Mouse (Mus musculus) kidney, adult 9 months (tissue): Measurements from ENCODE around the gene Sv2a.
A peak's percentile ranks its signal among the peaks of the same experiment; 100 is the strongest.
"Not testable (repeated sequence)": the region's sequence is repeated elsewhere in the genome, so short reads cannot be mapped to it uniquely, and the experiment has no call there.

Source experiments
- DNase-seq: peaks from one replicate; pipeline ENCODE4 v3.0.0; 2022

Gene Sv2a

DNA sequence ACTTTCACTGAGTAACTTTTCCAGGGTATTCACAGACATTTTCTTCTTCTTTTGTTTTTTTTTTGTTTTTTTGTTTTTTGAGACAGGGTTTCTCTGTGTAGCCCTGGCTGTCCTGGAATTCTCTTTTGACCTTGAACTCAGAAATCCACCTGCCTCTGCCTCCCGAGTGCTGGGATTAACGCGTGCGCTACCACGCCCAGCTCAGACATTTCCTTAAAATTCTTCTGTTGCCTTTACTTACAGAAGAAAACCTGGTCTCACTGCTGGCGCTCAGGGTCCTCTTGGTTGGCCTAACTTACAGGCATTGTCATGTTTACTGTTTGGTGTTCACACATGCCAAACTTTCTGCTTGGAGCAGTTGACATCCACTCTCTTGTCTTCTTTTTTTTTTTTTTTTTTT lies 5.7 kb upstream of the Sv2a start:
- DNase-seq: no peak

DNA sequence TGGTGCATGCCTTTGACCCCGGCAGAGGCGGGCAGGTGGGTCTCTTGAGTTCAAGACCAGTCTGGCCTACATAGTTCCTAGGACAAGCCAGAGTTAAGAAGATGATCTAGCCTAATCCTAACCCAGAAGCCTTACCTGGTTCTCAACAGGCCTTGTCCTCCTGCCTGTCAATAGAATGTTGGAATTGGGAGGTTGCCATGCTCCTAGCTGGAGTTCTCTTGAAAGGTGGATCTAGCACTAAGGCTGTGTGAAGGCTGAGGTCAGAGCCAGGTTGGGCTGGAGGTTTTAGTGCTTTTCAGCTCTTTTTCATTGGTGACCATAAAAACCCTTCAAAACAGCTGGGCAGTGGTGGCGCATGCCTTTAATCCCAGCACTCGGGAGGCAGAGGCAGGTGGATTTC lies 2.5 kb upstream of the Sv2a start:
- DNase-seq: no peak

DNA sequence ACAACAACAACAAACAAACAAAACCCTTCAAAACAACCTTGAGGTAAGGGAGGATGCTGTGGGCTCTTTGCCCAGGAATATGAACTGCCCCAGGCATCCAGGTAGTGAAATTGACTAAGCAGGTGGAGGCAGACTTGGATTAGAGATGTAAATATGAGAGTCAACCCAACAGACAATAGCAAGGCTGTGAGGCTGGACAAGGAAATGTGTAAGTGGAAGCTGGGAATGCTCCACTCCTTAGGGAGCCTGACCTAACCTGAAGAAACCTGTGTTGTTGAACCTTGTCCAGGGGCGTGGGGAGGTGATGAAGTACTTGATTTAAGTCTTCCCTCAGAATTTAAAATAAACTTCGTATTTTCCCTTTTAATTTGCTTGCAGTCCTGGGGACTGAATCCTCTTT lies 2.0 kb upstream of the Sv2a start:
- no peak for DNase-seq

DNA sequence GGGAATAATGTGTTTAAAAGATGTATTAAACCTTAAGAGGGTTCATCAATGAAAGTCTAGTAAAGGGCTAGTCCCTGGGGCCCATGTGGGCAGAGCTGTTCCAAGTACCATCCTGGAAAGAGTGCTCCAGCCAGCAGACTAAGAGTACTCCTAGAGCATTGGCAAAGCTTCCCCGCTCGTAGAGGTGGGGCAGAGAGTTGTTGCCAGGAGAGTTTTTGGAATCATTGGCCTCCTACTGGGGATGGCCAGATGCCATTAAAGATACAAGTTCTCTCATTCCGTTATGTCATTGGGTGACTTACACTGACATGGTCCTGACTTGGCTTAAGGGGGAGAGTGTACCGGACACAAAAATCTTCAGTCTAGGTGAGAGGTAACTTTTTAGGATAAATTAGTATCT lies 1.4 kb upstream of the Sv2a start:
- DNase-seq: peak; percentile 59

DNA sequence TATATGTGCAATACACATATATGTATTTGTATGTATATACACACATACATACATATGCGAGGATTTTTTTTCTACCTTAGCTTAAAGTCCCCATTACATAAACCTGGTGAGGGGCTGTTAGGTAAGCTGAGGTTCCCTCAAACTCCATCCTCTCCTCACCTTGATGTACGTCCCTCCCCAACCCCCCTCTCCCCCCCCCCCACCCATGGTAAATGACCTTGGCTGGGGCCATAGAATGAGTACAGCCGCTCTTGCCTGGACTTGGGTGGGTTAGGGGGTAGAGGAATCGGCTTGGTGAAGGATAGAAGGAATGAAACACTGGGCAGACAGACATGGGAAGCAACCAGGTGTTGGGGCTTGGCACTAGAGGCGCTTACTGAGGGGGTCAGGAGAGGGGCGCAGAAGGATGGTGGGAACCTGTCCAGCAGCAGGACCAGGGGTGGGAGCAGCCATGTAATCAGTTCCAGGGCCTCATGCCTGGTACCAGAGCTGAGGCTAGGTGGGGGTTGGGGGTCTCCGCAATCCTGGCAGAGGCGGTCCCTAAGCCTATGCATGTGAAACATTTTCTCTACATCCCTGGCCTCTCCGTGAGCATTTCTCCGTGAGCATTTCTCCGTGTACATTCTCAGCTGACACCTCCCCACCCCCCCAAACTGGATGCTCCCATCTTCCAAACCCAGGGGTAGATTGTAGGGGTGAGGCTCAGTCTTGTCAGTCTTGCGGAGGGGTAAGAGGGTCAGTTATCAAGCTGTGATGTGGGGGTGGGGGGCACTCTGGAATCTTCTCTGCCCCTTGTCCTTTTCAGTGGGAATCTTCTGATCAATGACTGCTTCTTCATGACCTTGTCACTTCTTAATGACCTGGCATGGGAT lies 795 bp downstream of the Sv2a start:
- DNase-seq: no peak

DNA sequence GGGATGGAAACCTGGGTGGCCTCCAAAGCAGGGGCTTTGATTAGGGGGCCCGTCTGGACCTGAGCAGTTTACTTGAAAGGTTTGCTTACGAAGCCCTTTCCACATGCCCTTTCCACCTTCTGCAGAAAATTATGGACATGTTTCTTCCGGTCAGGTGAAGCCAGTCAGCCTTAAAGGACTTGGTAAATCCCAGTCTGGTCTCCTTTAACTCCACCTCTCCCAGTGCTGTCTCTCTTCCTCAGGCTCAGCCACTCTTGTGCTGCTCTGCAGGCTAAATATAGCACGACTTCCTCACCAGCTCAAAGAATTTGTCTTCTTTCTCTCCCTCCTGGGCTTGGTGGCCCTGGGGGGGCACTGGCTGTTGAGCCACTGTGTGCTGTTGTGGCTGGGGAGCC lies 1.4 kb downstream of the Sv2a start:
- DNase-seq: no peak

DNA sequence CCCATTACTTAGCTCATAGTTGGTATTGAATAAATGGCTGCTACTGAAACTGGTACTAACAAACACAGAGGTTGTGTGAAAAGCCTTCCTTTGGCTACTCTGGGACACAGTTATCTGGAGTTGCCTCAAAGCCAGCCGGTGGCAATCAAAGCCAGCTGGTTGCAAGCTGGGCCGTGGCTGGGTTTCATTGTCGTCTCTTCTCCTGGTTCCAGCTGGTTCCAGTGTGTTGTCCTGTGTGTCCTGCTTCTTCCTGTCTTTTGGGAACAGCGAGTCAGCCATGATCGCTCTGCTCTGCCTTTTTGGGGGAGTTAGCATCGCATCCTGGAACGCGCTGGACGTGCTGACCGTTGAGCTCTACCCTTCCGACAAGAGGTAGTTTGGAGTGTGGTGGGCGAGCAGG lies 12.0 kb downstream of the Sv2a start:
- DNase-seq: no peak

DNA sequence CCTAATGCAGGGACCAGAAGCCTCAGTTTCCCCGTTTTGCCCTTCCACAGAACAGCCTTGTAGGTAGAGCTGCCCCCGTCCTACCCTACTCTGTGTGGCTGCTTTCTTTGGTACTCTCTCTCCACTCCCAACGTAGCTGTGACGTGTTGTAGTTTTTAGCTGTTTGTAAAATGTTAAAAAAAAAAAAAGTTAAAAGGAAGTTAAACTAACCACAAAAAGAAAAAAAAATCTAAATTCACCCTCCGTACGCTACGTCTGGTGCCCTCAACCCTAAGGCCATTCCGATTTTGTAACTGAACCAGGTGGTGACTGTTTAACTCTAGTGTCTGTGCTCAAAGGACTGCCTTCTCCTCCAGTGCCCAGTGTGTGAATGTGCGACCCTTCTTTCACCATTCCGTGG lies 14.0 kb downstream of the Sv2a start:
- DNase-seq: no peak

DNA sequence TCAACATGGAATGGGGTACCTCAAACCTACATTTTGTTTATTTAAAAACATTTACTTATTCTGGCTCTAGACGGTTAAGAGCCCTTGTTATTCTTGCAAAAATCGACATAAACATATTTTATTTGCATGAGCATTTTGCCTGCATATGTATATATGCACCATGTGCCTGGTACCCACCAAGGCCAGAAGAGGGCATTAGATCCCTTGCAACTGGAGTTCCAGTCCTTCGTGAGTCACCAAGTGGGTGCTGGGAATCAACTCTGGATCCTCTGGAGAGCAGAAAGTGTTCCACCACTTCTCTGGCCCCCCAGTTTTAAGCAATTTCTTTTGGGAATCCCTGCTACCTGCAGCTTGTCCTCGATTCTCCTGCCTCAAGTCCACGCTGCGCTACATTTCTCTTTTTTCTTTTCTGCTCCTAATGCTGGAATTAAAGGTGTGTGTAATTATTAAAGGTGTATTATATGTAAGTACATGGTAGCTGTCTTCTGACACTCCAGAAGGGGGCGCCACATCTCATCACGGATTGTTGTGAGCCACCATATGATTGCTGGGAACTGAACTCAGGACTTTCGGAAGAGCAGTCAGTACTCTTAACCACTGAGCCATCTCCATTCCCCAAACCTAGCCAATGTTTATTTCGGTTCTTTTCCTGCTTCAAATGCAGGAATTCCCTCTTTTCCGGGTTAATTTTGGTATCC lies 14.8 kb downstream of the Sv2a start:
- no peak for DNase-seq

DNA sequence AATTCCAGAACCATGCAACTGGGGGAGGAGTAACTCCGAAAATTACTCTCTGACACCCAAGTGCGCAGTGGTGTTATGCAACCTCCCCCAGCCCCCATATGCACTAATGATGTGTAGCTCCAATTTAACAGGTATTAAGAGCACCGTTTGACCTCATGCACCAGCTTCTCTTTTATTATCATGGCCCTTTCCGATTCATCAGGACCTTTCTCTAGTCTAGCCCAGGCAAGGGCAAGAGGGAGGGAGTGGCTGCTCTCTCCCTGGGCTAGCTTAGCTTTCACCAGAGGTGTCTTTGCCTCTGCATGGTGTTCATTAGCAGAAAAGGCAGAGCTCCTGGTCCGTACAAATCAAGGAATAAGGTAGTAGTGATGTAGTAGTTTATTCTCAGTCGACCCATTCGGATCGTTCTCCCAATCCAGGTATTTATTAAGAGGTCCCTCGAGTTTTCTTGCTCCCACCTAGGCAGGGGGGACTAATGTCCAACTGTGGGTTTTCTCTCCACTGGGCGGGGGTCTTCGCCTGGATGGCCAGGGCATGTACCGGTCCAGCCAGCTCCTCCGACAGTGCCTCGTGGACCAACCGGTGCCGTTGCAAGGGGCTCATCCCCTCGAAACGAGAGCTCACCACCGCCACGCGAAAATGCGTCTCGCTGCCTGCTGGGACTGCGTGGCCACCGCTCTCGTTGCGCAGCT lies 15.6 kb downstream of the Sv2a start:
- DNase-seq: no peak

DNA sequence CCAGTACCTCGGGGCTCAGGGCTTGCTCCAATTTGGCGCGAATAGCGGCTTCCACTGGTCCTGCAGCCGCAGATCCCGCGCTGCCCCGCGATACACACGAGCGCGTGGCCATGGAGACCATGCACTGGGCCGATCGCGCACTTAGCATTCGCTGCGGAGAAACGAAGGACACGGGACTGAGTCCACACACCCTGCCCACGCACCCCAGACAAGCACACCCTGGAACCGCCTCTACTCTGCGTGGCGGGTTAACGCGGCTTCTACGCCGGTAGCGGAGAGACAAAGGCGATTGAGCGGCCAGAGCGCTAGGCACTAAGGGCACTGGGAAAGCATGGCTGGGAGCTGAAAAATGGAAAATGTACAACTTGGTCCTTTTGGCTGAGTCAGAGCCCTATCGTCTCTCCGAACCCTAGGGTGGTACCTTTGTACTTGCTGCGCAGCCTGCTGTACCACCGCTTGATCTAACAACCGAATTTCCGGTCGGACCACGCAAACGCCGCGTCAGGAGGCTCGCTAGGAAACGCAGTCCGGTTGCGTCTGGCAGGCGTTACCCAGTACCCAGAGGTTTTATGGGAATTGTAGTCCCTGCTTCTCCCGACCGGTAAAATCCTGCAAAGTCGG lies 16.3 kb downstream of the Sv2a start:
- DNase-seq: peak; percentile 93

DNA sequence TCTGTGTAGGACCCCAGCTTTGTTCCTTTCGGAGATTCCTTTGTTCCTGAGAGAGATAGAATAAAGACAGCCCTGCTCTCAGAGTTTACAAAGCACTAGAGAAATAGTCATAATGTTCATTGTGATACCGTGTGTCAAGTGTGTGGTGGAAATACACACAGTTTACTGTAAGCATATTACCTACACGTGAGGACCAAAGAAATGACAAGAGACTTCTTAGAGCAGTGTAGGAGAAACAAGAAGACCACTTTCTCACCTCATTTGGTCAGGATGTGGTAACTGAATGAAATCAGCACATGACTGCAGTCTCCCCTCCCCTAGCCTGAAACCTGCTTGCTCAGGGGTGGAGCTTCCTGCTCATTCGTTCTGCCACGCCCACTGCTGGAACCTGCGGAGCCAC lies 17.2 kb downstream of the Sv2a start:
- DNase-seq: peak; percentile 59

DNA sequence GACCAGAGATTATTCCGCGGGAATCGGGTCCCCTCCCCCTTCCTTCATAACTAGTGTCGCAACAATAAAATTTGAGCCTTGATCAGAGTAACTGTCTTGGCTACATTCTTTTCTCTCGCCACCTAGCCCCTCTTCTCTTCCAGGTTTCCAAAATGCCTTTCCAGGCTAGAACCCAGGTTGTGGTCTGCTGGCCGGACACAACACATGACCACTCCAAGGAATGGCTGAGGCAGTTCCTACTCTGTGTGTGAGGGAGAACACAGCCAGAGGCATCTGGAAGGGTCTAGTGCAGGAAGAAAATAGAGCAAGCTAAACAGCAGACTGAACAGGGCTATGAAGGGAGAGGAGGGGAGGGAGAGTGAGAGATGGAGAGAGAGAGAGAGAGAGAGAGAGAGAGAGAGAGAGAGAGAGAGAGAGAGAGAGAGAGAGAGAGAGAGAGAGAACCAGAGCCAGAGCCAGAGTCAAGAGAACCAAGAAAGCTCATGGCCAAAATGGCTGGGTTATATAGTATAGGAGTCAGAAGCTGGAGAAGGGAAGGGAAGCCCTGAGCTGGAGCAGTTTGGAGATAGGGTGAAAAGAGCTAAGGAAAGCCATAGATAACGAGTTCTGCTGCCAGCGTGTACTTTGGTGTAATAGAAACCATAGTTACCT lies 17.8 kb downstream of the Sv2a start:
- DNase-seq: not testable (repeated sequence)

DNA sequence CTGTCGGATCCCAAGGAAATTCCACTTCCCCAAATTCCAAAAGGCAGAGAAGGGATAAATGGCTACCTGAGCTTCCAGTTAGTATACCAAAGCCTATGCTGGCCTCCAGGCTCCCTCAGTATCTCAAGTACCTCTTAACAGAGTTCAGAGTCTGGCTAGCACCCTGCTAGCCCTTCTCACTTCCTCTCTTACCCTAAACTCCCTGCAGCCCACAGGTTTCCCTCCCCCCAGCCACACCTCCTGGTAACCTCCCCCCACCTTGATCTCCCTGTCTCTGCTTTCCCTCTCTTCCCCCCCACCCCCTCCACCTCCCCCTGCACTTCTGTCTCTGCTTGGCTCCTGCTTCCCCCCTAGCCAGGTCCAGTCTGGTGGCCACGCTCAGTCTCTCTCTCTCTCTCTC lies 18.8 kb downstream of the Sv2a start:
- no peak for DNase-seq

DNA sequence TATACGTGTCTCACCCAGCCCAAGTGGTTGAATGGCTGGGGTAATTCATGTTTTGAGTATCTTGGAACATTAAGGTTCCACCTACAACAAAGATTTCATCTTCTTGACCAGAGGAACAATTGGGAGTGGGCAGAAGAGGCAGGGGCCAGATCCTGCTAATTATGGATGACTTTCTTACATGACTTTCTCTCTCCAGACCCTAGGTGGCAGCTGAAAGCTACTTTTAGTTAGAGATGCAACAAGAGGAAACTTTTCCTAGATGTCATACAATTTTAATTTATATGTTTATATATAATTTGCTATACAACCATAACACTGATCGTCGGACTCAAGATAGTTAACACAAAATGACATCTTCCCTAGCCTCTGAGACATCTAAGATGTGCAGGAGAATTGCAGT lies 26.9 kb downstream of the Sv2a start:
- no peak for DNase-seq

DNA sequence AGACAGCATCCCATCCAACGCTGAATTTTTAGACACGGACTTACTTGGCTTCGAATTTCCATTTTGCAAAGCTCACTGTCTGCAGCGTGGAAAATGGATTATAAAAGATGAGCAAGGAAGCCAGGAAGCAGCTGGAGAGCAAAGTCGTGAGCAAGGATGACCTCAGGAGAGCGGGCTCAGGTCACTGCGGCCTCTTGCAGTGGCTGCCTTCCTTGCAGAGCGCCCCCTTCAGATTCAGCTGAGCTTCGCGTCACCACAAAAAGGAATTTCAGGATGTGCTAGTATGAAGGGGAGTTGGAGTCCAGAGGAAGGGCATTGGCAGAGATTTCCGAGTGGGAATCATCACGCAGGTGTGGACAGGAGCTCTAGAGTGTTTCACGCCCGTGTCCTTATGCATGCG lies 28.3 kb downstream of the Sv2a start:
- no peak for DNase-seq

DNA sequence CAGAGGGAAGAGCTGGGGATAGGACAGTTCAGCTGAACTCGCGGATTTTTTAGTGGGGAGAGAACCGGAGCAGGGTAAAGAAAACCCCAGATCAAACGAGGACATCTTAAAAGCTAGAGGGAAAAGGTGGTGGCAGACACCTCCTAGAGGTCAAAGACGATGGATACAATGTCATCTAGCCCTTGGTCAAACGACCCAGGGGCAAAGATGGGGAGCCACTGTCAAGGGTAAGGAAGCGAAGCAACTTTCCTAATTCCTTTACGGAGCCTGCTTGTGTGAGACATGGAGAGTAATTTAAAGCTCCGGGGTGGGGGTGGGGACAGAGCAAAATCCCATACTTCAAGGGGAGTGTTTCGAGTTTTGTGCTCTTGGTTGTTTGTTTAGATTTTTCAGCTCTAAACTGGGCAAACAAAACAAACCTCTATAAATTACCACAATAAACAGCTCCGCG lies 38.3 kb downstream of the Sv2a start:
- peak; percentile 53 for DNase-seq

DNA sequence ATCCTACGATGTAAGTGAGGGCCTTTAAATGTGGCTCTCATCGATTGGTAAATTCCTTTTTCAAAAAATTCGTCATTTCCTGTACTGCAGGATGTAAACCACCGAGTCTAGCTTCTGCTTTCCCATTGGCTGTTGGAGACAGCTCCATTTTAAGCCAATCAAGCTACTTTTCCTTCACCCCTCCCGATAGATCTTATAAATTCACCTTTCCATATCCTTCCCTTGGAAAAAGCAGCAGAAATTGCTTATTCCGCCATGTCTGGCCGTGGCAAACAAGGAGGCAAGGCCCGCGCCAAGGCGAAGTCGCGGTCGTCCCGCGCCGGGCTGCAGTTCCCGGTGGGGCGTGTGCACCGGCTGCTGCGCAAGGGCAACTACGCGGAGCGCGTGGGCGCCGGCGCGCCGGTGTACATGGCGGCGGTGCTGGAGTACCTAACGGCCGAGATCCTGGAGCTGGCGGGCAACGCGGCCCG lies 38.7 kb downstream of the Sv2a start, which contains the start of the genes Bola1 and Hist2h2ab:
TSS of gene Bola1 (minus strand) at position 49 of the 470 bp plus-strand sequence.
TSS of gene Hist2h2ab (plus strand) at position 205 of the 470 bp plus-strand sequence.
- DNase-seq: peak; percentile 92

DNA sequence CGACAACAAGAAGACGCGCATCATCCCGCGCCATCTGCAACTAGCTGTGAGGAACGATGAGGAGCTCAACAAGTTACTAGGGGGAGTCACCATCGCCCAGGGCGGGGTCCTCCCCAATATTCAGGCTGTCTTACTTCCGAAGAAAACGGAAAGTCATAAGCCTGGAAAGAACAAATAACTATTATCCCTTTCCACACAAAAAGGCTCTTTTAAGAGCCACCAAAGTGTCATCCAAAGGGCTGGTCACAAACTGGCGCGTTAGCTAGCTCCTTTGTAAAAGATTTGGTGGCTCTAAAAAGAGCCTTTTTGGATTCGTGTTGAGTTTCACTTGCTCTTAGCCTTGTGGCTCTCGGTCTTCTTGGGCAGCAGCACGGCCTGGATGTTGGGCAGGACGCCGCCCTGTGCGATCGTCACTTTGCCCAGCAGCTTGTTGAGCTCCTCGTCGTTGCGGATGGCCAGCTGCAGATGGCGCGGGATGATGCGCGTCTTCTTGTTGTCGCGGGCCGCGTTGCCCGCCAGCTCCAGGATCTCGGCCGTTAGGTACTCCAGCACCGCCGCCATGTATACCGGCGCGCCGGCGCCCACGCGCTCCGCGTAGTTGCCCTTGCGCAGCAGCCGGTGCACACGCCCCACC lies 39.3 kb downstream of the Sv2a start:
- not testable (repeated sequence) for DNase-seq

DNA sequence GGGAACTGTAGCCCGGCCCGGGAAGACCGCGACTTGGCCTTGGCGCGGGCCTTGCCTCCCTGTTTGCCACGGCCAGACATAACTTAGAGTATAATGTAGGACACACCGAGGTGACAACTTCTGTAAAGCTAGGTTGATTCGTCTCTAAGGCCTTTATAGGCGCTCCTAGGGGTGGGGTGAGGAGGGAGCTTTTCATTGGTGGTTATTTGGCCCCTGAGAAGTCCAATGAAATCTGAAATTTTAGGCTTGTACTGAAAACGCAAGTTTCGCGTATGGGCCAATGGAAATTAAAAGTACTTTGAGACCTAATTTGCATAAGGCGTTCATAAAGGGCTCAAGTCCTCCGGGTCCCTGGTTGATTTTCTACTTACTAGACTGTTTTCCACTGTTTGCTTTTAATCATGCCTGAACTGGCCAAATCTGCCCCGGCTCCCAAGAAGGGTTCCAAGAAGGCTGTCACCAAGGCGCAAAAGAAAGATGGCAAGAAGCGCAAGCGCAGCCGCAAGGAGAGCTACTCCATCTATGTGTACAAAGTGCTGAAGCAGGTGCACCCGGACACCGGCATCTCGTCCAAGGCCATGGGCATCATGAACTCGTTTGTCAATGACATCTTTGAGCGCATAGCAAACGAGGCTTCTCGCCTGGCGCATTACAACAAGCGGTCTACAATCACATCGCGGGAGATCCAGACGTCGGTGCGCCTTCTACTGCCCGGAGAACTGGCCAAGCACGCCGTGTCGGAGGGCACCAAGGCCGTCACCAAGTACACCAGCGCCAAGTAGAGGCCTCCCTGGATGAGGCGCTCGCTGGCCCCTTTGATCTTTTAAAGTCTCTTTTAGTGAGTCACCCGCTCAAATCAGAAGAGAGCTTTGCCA lies 40.1 kb downstream of the Sv2a start, which contains the start of the genes Hist2h2ac and Hist2h2be:
TSS of gene Hist2h2ac (minus strand) at position 116 of the 875 bp plus-strand sequence.
TSS of gene Hist2h2be (plus strand) at position 355 of the 875 bp plus-strand sequence.
- peak; percentile 97 for DNase-seq

DNA sequence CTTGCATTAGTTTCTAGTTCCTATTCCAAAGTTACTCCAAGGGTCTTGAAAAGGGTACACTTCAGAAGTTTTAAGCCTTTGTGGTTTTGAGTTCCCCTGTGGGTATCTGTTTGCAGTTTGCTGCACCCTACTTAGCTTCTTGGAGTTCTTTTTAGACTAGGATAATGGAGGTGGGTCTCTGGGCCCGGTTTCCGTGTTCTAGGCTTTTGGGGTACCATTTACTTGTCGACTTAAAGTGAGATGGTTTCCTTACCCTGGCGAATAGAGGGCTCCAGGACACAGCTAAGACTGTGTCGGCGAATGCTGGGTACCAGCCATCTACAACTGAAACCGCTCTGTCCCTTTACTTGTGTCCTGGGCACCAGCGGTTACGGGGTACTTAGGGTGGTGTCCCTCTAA lies 40.7 kb downstream of the Sv2a start:
- peak; percentile 33 for DNase-seq
